Mouse (Mus musculus): ENCODE data around the gene Terf2.

The Terf2 gene

GRCm38 (mm10) chr8:107030650-107031576 lies 65.4 kb downstream of the Terf2 start, which contains the start of gene Vps4a:
Vps4a (plus strand) TSS chr8:107031222.
- in situ Hi-C loops (cut with MboI; ENCODE audit: low pct_unique_long_range_greater_than_20kb in 1 of 2, low sequenced_read_pairs in 2 of 2, unreplicated experiment in 1 of 2), result no loop called here

- in situ Hi-C loops (cut with MboI; ENCODE audit: low pct_unique_long_range_greater_than_20kb in 1 of 2, low sequenced_read_pairs in 2 of 2, unreplicated experiment in 1 of 2), result no loop called here
These were observed 66.3 kb downstream of the Terf2 start for GRCm38 (mm10) chr8:107030058-107030457.

- in situ Hi-C loops (cut with MboI; ENCODE audit: low pct_unique_long_range_greater_than_20kb in 1 of 2, low sequenced_read_pairs in 2 of 2, unreplicated experiment in 1 of 2), result no loop called here
These were observed 67.0 kb downstream of the Terf2 start for GRCm38 (mm10) chr8:107029310-107029709.

- in situ Hi-C loops (cut with MboI; ENCODE audit: low pct_unique_long_range_greater_than_20kb in 1 of 2, low sequenced_read_pairs in 2 of 2, unreplicated experiment in 1 of 2), result loop anchor here (25.0 kb wide), 1 partner anchor 311 kb away; no protein-coding TSS in a partner anchor
These were observed 72.9 kb downstream of the Terf2 start for GRCm38 (mm10) chr8:107023479-107023878.
